Mouse (Mus musculus) MEL (cell line): ENCODE results near the gene Podxl2. TPM values are rescaled to one million over a fixed set of nuclear protein-coding genes. Genes with fewer than 3 reads are reported as not detected.

Experiments used
- DNase-seq: peaks from one replicate; pipeline ENCODE4 v3.0.0; 2011; ENCODE audit warnings: low read depth, low spot score
- H3K27ac ChIP-seq: 2 replicates; pipeline ENCODE4 v1.5.1; 2012; ENCODE audit warnings: low read depth, mild to moderate bottlenecking, control low read depth, low read length, moderate library complexity; ENCODE audit not compliant: control insufficient read depth
- H3K27me3 ChIP-seq, 2 experiments: fragments of 150-350 bp in 1 of 2; sonication (generic) in 1 of 2; 2 replicates each; pipeline ENCODE4 v1.6.1; 2012; ENCODE audit warnings: low read length in 2 of 2, mild to moderate bottlenecking in 2 of 2, improper control_type of control experiment in 1 of 2, moderate library complexity in 1 of 2; ENCODE audit not compliant: insufficient read depth in 2 of 2, control insufficient read depth in 1 of 2
- H3K36me3 ChIP-seq, 2 experiments: 2 replicates each; pipeline ENCODE4 v1.6.1; 2012 to 2014; ENCODE audit warnings: low read length in 2 of 2, improper control_type of control experiment in 1 of 2, inconsistent platforms in 1 of 2, mild to moderate bottlenecking in 1 of 2; ENCODE audit not compliant: insufficient read depth in 2 of 2, control insufficient read depth in 1 of 2
- H3K4me1 ChIP-seq, 2 experiments: fragments of 150-350 bp in 1 of 2; sonication (generic) in 1 of 2; 2 replicates each; pipeline ENCODE4 v1.6.1; 2012; ENCODE audit warnings: low read length in 2 of 2, improper control_type of control experiment in 1 of 2, mild to moderate bottlenecking in 1 of 2; ENCODE audit not compliant: insufficient read depth in 2 of 2, control insufficient read depth in 1 of 2
- H3K4me3 ChIP-seq, 2 experiments: fragments of 150-350 bp in 1 of 2; sonication (generic) in 1 of 2; 2 replicates each; pipeline ENCODE4 v1.5.1; 2012; ENCODE audit warnings: low read depth in 2 of 2, low read length in 2 of 2, mild to moderate bottlenecking in 2 of 2, moderate library complexity in 2 of 2, control low read depth in 1 of 2, improper control_type of control experiment in 1 of 2; ENCODE audit not compliant: control insufficient read depth in 1 of 2, insufficient read depth in 1 of 2
- H3K79me2 ChIP-seq: 2 replicates; pipeline ENCODE4 v1.6.1; 2012; ENCODE audit warnings: mild to moderate bottlenecking, low read length, moderate library complexity; ENCODE audit not compliant: control insufficient read depth, poor library complexity, insufficient read depth
- H3K9ac ChIP-seq: 2 replicates; pipeline ENCODE4 v1.6.1; 2012; ENCODE audit warnings: low read depth, mild to moderate bottlenecking, control low read depth, low read length, moderate library complexity; ENCODE audit not compliant: control insufficient read depth, poor library complexity, severe bottlenecking
- H3K9me3 ChIP-seq: fragments of 150-350 bp; sonication (generic); replicated peaks from 2 replicates; pipeline ENCODE4 v1.6.1; 2012; ENCODE audit warnings: mild to moderate bottlenecking, low read length, improper control_type of control experiment, moderate library complexity; ENCODE audit not compliant: insufficient read depth
- CHD2 ChIP-seq: IDR thresholded peaks from 2 replicates; pipeline ENCODE4 v1.6.1; 2011; ENCODE audit warnings: low read length, improper control_type of control experiment
- CTCF ChIP-seq, 3 experiments: IDR thresholded peaks in 2 of 3; conservative IDR thresholded peaks in 1 of 3; 2 replicates each; pipeline ENCODE4 v1.5.1; 2011 to 2012; ENCODE audit warnings: low read length in 3 of 3, low read depth in 2 of 3, mild to moderate bottlenecking in 2 of 3, improper control_type of control experiment in 1 of 3, inconsistent platforms in 1 of 3, mixed read lengths in 1 of 3, moderate library complexity in 1 of 3; ENCODE audit not compliant: control insufficient read depth in 1 of 3, insufficient read depth in 1 of 3, poor library complexity in 1 of 3, severe bottlenecking in 1 of 3
- E2F4 ChIP-seq: IDR thresholded peaks from 2 replicates; pipeline ENCODE4 v1.6.1; 2011; ENCODE audit warnings: low read depth, low read length, improper control_type of control experiment, borderline replicate concordance
- EP300 ChIP-seq, 2 experiments: IDR thresholded peaks; 2 replicates each; pipeline ENCODE4 v1.6.1; 2011; ENCODE audit warnings: improper control_type of control experiment in 2 of 2, low read length in 2 of 2, low read depth in 1 of 2, mild to moderate bottlenecking in 1 of 2
- ETS1 ChIP-seq: IDR thresholded peaks from 2 replicates; pipeline ENCODE4 v1.6.1; 2012; ENCODE audit warnings: low read depth, mild to moderate bottlenecking, inconsistent platforms, low read length, improper control_type of control experiment, moderate library complexity
- HCFC1 ChIP-seq: IDR thresholded peaks from 2 replicates; pipeline ENCODE4 v1.6.1; 2012; ENCODE audit warnings: low read depth, mild to moderate bottlenecking, inconsistent platforms, low read length, improper control_type of control experiment, moderate library complexity
- JUND ChIP-seq: IDR thresholded peaks from 2 replicates; pipeline ENCODE4 v1.6.1; 2011; ENCODE audit warnings: low read depth, mild to moderate bottlenecking, improper control_type of control experiment, low read length
- MAX ChIP-seq: IDR thresholded peaks from 2 replicates; pipeline ENCODE4 v1.6.1; 2011; ENCODE audit warnings: low read length, improper control_type of control experiment
- NELFE ChIP-seq: IDR thresholded peaks from 2 replicates; pipeline ENCODE4 v1.6.1; 2011; ENCODE audit warnings: low read depth, low read length, improper control_type of control experiment
- POLR2AphosphoS2 ChIP-seq: IDR thresholded peaks from 2 replicates; pipeline ENCODE4 v1.6.1; 2011; ENCODE audit warnings: low read length, improper control_type of control experiment
- SIN3A ChIP-seq: IDR thresholded peaks from 2 replicates; pipeline ENCODE4 v1.6.1; 2012; ENCODE audit warnings: low read length, improper control_type of control experiment, inconsistent platforms
- SMC3 ChIP-seq: IDR thresholded peaks from 2 replicates; pipeline ENCODE4 v1.6.1; 2011; ENCODE audit warnings: low read depth, low read length, improper control_type of control experiment
- TAL1 ChIP-seq: IDR thresholded peaks from 2 replicates; pipeline ENCODE4 v1.6.1; 2012; ENCODE audit warnings: mild to moderate bottlenecking, inconsistent platforms, low read length, moderate library complexity, mixed read lengths
- TCF12 ChIP-seq: IDR thresholded peaks from 2 replicates; pipeline ENCODE4 v1.6.1; 2014; ENCODE audit warnings: low read depth, mild to moderate bottlenecking, inconsistent platforms, low read length, improper control_type of control experiment, moderate library complexity
- UBTF ChIP-seq: IDR thresholded peaks from 2 replicates; pipeline ENCODE4 v1.6.1; 2012; ENCODE audit warnings: low read depth, mild to moderate bottlenecking, inconsistent platforms, low read length, improper control_type of control experiment, moderate library complexity, borderline replicate concordance; ENCODE audit not compliant: insufficient read depth
- USF1 ChIP-seq: IDR thresholded peaks from 2 replicates; pipeline ENCODE4 v1.6.1; 2014; ENCODE audit warnings: low read depth, mild to moderate bottlenecking, inconsistent platforms, low read length, improper control_type of control experiment, moderate library complexity
- ZC3H11A ChIP-seq: IDR thresholded peaks from 2 replicates; pipeline ENCODE4 v1.6.1; 2012; ENCODE audit warnings: low read depth, mild to moderate bottlenecking, inconsistent platforms, low read length, improper control_type of control experiment
- ZNF384 ChIP-seq: IDR thresholded peaks from 2 replicates; pipeline ENCODE4 v1.6.1; 2012; ENCODE audit warnings: low read depth, mild to moderate bottlenecking, inconsistent platforms, low read length, improper control_type of control experiment
- polyA plus RNA-seq, 2 experiments: library from polyadenylated mRNA; stranded (reverse) in 1 of 2; unstranded in 1 of 2; fragments of >175 nt in 1 of 2; fragments of >200 nt in 1 of 2; gene quantifications; 2 replicates each; pipeline versions ENCODE4 v1.2.1 to v1.2.4; 2012; ENCODE audit warnings: low replicate concordance in 2 of 2, low read depth in 1 of 2; ENCODE audit not compliant: insufficient read length in 2 of 2, insufficient read depth in 1 of 2, missing spikeins in 1 of 2
- total RNA-seq: library from RNA; depleted of rRNA; stranded (reverse); fragments of 300-350 nt; gene quantifications from 2 replicates; pipeline ENCODE4 v1.2.3, GENCODE M21; 2012

The Podxl2 gene
- total and polyA plus RNA-seq, 3 experiments = 0.10 TPM; not detected in 2

DNA sequence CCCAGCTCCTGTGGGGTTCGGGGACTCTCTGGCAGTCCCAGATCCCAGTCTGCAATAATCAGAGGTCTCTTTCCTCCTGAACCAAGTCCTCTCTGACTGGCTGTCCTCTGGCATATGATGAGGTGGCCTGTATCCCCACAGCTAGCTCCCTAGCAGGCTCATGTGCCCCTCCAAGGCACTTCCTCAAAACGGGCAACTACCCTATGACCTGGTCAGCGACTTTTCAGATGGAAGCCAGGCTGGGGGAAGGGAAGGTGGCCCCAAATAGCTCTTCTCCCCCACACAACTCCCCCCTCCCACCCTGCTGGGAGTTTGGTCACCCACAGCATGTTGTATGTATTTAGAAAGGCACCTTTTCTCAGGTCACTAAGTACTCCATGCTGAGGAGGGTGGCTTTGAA lies 48.8 kb downstream of the Podxl2 start:
- H3K27me3 ChIP-seq = no peaks in the 10 kb centered on the region
- H3K4me3 ChIP-seq = no peak overlapping the region
- no peaks in the 10 kb centered on the region for H3K36me3 ChIP-seq
- no peak overlapping the region for H3K27ac ChIP-seq
- H3K9ac ChIP-seq = no peak overlapping the region
- no peaks in the 10 kb centered on the region; a peak in 1 of 4 replicates for H3K4me1 ChIP-seq
- no peaks in the 10 kb centered on the region for H3K9me3 ChIP-seq
- DNase-seq = no peak
- H3K79me2 ChIP-seq = no peaks in the 10 kb centered on the region
- TF ChIP-seq UBTF (no peak), SMC3 (no peak), ETS1 (no peak), ZNF384 (no peak), CHD2 (no peak), EP300 (IDR thresholded peaks at IDR 0.05; ENCODE audit: low read depth in 1 of 2, low read length in 2 of 2) (no peak), ZC3H11A (no peak), TCF12 (no peak), HCFC1 (no peak), POLR2AphosphoS2 (no peak), TAL1 (no peak), SIN3A (no peak), E2F4 (no peak)
- TF ChIP-seq, all 39 proteins: peak for 0

DNA sequence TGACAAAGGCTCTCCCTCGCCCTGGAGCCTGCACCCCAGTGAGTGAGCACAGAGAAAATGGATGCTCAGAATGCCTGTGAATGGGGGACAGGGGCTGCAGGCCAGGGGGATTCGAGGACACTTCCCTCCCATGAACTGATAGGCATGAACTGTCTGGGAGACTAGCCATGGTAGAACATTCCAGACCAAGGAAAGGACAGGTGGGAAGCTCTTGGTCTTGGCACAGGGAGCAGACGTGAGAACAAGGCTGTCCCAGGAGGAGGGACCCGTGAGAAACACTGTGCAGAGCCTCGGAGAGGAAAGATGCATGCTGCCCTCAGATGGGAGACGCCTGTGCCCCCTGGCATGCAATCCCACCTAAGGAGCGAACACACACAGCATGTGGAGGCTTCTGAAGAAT lies 50.7 kb downstream of the Podxl2 start:
- TF ChIP-seq USF1 (no peak), MAX (no peak), UBTF (no peak), JUND (no peak), CTCF (IDR thresholded peaks at IDR 0.05 in 2 of 3, conservative IDR thresholded peaks at IDR 0.05 in 1 of 3; ENCODE audit: control insufficient read depth in 1 of 3, insufficient read depth in 1 of 3, low read depth in 2 of 3, low read length in 3 of 3, poor library complexity in 1 of 3, severe bottlenecking in 1 of 3) (no peak), CHD2 (no peak), POLR2AphosphoS2 (no peak), NELFE (no peak)
- TF ChIP-seq, all 39 proteins: peak for 0

More for the DNA sequence above, 50.7 kb downstream of the Podxl2 start:
- no peak overlapping the region for H3K27ac ChIP-seq
- H3K9ac ChIP-seq = no peak overlapping the region
- H3K9me3 ChIP-seq = no peaks in the 10 kb centered on the region
- no peak overlapping the region for H3K4me3 ChIP-seq
- no peaks in the 10 kb centered on the region for H3K27me3 ChIP-seq
- no peak for DNase-seq
- no peaks in the 10 kb centered on the region for H3K79me2 ChIP-seq
- H3K36me3 ChIP-seq = no peaks in the 10 kb centered on the region
- H3K4me1 ChIP-seq = no peaks in the 10 kb centered on the region; a peak in 1 of 4 replicates
